Mouse (Mus musculus) lung, embryonic 14.5 days (tissue): ENCODE results near the gene Myo15. TPM values are rescaled to one million over a fixed set of nuclear protein-coding genes. Genes with fewer than 3 reads are reported as not detected.
"Not testable (repeated sequence)": the region's sequence is repeated elsewhere in the genome, so short reads cannot be mapped to it uniquely, and the experiment has no call there.

Experiments used
- ATAC-seq: fragments of 200-750 bp; cut with Nextera tagmentation; 2 replicates; pipeline ENCODE4 v1.8.0; 2017; ENCODE audit warnings: mild to moderate bottlenecking, moderate TSS enrichment, moderate library complexity; ENCODE audit not compliant: insufficient read depth
- DNase-seq: peaks from one replicate; pipeline ENCODE4 v3.0.0-alpha.2; 2015
- H3K27ac ChIP-seq: fragments of 300-500 bp; sonication (generic); 2 replicates; pipeline ENCODE4 v1.5.1; 2014; ENCODE audit warnings: low read depth, mild to moderate bottlenecking, moderate library complexity
- H3K27me3 ChIP-seq: fragments of 300-500 bp; sonication (generic); 2 replicates; pipeline ENCODE4 v1.6.1; 2014; ENCODE audit warnings: low read length, control low read depth; ENCODE audit not compliant: insufficient read depth
- H3K36me3 ChIP-seq: fragments of 300-500 bp; sonication (generic); 2 replicates; pipeline ENCODE4 v1.6.1; 2014; ENCODE audit warnings: control low read depth; ENCODE audit not compliant: insufficient read depth
- H3K4me1 ChIP-seq: fragments of 300-500 bp; sonication (generic); 2 replicates; pipeline ENCODE4 v1.6.1; 2014; ENCODE audit warnings: antibody characterized with exemption, control low read depth; ENCODE audit not compliant: insufficient read depth
- H3K4me2 ChIP-seq: fragments of 300-500 bp; sonication (generic); 2 replicates; pipeline ENCODE4 v1.6.1; 2014; ENCODE audit warnings: mild to moderate bottlenecking
- H3K4me3 ChIP-seq: fragments of 300-500 bp; sonication (generic); 2 replicates; pipeline ENCODE4 v1.5.1; 2014; ENCODE audit warnings: low read depth, low read length
- H3K9ac ChIP-seq: fragments of 300-500 bp; sonication (generic); 2 replicates; pipeline ENCODE4 v1.6.1; 2014
- H3K9me3 ChIP-seq: fragments of 300-500 bp; sonication (generic); 2 replicates; pipeline ENCODE4 v1.6.1; 2016; ENCODE audit warnings: low read depth, low read length, control low read depth
- CTCF ChIP-seq: IDR thresholded peaks from 2 replicates; pipeline ENCODE4 v1.5.1; 2016; ENCODE audit warnings: antibody characterized with exemption, low read depth
- WGBS: fragments of 180-500 bp; shearing (Covaris S2); extraction: QIAGEN DNeasy Blood & Tissue Kit; methylation state at CpG from one replicate; pipeline ENCODE4 v1.1.7; 2014; 5-methylcytosine and 5-hydroxymethylcytosine counted together
- polyA plus RNA-seq: library from polyadenylated mRNA; unstranded; fragments of >200 nt; fragmentation: Nextera tagmentation; extraction: Ambion mirVana; gene quantifications from 2 replicates; pipeline ENCODE4 v1.2.1, GENCODE M21; 2014

Gene Myo15
- polyA plus RNA-seq, 1 experiment from 2014 or later: 0.08 TPM

- ATAC-seq: no peak
- Histone ChIP-seq H3K4me2 (no peak overlapping the region), H3K9ac (no peak overlapping the region), H3K9me3 (no peaks in the 10 kb centered on the region), H3K27ac (no peak overlapping the region), H3K4me1 (no peaks in the 10 kb centered on the region), H3K4me3 (no peak overlapping the region), H3K36me3 (peaks cover 52% of the 10 kb centered on the region), H3K27me3 (no peaks in the 10 kb centered on the region)
- no peak for TF ChIP-seq CTCF
- 89% methylated on average over 3 of the region's 3 CpGs for WGBS
- DNase-seq: no peak
These were observed 32.5 kb upstream of the Myo15 start for GRCm38 (mm10) chr11:60436618-60437017.

- H3K4me3 ChIP-seq, DNase-seq, H3K9ac ChIP-seq, H3K4me2 ChIP-seq, H3K9me3 ChIP-seq, H3K4me1 ChIP-seq, H3K27me3 ChIP-seq, H3K27ac ChIP-seq, ATAC-seq: not testable (repeated sequence)
- 16% methylated on average over 1 of the region's 1 CpGs for WGBS
- peaks cover 60% of the 10 kb centered on the region for H3K36me3 ChIP-seq
These were observed 29.5 kb upstream of the Myo15 start for GRCm38 (mm10) chr11:60439621-60440020.

GRCm38 (mm10) chr11:60440176-60440575 is 29.0 kb upstream of the Myo15 start:
- Histone ChIP-seq H3K27ac (no peak overlapping the region), H3K9me3 (no peaks in the 10 kb centered on the region), H3K4me3 (no peak overlapping the region), H3K4me2 (no peak overlapping the region), H3K27me3 (no peaks in the 10 kb centered on the region), H3K9ac (no peak overlapping the region), H3K36me3 (peaks cover 60% of the 10 kb centered on the region), H3K4me1 (no peaks in the 10 kb centered on the region)
- DNase-seq (no peak), ATAC-seq (no peak)
- TF ChIP-seq CTCF: no peak
- WGBS: 38% methylated on average over 7 of the region's 7 CpGs

- no peaks in the 10 kb centered on the region for H3K9me3 ChIP-seq
- DNase-seq (no peak), ATAC-seq (no peak)
- H3K4me1 ChIP-seq: no peaks in the 10 kb centered on the region
- H3K4me2 ChIP-seq: no peak overlapping the region
- WGBS: 81% methylated on average over 6 of the region's 6 CpGs
- H3K9ac ChIP-seq: no peak overlapping the region
- peaks cover 41% of the 10 kb centered on the region for H3K36me3 ChIP-seq
- no peak for TF ChIP-seq CTCF
- H3K27ac ChIP-seq: no peak overlapping the region
- H3K4me3 ChIP-seq: no peak overlapping the region
- H3K27me3 ChIP-seq: no peaks in the 10 kb centered on the region
These were observed 26.2 kb upstream of the Myo15 start for GRCm38 (mm10) chr11:60442896-60443295.

DNA sequence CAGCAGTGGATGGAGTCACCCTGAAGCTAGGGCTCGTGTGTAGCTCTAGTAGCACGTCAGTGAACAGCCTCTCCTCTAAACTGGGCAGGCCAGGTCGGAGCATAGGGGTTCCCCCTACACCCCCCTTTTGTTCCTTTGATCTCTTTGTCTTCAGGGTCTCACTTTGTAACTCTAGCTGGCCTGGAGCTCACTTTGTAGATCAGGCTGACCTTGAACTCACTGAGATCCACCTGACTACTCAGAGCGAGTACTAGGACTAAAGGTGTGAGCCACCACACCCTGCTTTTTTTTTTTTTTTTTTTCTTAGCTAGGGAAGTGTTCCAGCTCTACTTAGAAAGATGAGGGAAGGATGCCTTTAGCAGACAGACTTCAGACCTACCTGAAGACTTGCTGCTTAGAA is 25.1 kb upstream of the Myo15 start:
- no peak overlapping the region for H3K4me3 ChIP-seq
- ATAC-seq: no peak
- H3K27me3 ChIP-seq: no peaks in the 10 kb centered on the region
- H3K4me1 ChIP-seq: no peaks in the 10 kb centered on the region
- no peak overlapping the region for H3K4me2 ChIP-seq
- 65% methylated on average over 4 of the region's 4 CpGs for WGBS
- no peak for TF ChIP-seq CTCF
- H3K9me3 ChIP-seq: no peaks in the 10 kb centered on the region
- no peak overlapping the region for H3K9ac ChIP-seq
- H3K36me3 ChIP-seq: peaks cover 33% of the 10 kb centered on the region
- no peak overlapping the region for H3K27ac ChIP-seq
- DNase-seq: no peak

DNA sequence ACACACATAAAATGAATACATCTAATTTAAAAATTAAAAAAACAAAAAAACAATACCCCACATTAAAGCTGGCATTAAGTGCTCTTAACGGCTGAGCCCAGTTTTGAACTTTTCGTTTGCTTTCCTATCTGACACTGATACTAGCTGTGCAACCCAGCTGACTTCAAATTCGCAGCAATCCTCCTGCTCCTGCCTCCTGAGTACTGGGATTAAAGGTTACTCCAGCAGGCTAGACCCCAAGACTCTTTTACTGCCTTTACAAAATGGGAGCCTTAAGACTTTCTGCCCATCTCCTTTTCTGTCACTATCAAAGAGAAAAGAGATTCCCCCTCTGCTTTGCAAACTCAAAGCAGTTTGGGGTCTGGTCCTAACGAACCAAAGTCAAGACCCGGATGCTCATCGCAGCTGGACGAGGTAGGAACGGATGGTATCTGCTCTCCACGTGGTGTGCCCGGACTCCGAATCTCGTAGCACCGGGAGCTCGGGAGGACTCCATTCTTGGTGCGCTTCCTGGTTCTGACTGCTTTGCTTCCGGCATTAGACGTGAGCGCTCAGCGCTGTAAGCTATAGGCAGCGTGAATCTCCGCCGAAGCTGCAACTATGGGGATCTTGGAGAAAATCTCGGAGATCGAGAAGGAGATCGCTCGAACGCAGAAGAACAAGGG is 14.9 kb upstream of the Myo15 start, which contains the start of gene Drg2:
Gene Drg2, plus strand, starts transcription at position 512 of the 665 bp plus-strand sequence.
- no peaks in the 10 kb centered on the region for H3K9me3 ChIP-seq
- WGBS: 5% methylated on average over 27 of the region's 27 CpGs
- H3K36me3 ChIP-seq: peaks cover 30% of the 10 kb centered on the region
- H3K4me3 ChIP-seq: peak within 1 kb of the TSS; percentile 72
- peak within 1 kb of the TSS; percentile 93 for H3K4me2 ChIP-seq
- DNase-seq (peak; percentile 96), ATAC-seq (peak; percentile 93)
- no peak for TF ChIP-seq CTCF
- H3K27me3 ChIP-seq: no peaks in the 10 kb centered on the region
- 0 out of 2 replicates have a peak, but pooled peaks cover 5% of the 10 kb centered on the region for H3K4me1 ChIP-seq
- peak within 1 kb of the TSS; percentile 88 for H3K9ac ChIP-seq
- H3K27ac ChIP-seq: no peak within 1 kb of the TSS

DNA sequence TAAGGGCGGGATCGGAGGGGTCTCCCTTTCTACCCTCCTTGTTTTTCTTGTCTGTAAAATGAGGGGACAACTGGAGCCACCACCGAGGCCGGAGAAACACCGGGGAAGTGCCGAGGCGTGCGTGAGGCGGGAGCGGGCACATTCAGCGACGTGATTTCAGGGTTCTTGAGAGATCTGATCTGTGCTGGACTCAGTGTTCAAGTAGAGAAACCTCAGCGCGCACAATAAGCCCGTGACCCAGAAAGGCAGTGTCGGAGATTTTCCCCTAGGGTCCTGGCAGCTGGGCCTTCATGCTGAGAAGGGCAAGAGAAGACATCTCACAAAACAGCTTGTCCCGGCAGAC is 14.4 kb upstream of the Myo15 start:
- no peak for TF ChIP-seq CTCF
- Histone ChIP-seq H3K27ac (no peak overlapping the region), H3K4me1 (0 out of 2 replicates have a peak, but pooled peaks cover 5% of the 10 kb centered on the region), H3K4me3 (peak overlapping the region; percentile 72), H3K36me3 (peaks cover 35% of the 10 kb centered on the region), H3K4me2 (peak overlapping the region; percentile 93), H3K27me3 (no peaks in the 10 kb centered on the region), H3K9me3 (no peaks in the 10 kb centered on the region), H3K9ac (peak overlapping the region; percentile 88)
- no peak for DNase-seq
- WGBS: 1% methylated on average over 17 of the region's 17 CpGs
- ATAC-seq: peak; percentile 42
